Mouse (Mus musculus): ENCODE data around the gene Gab2. TPM values are rescaled to one million over a fixed set of nuclear protein-coding genes. Genes with fewer than 3 reads are reported as not detected.

Gab2 gene
- total RNA-seq, 1 experiment: 1.1 TPM

DNA sequence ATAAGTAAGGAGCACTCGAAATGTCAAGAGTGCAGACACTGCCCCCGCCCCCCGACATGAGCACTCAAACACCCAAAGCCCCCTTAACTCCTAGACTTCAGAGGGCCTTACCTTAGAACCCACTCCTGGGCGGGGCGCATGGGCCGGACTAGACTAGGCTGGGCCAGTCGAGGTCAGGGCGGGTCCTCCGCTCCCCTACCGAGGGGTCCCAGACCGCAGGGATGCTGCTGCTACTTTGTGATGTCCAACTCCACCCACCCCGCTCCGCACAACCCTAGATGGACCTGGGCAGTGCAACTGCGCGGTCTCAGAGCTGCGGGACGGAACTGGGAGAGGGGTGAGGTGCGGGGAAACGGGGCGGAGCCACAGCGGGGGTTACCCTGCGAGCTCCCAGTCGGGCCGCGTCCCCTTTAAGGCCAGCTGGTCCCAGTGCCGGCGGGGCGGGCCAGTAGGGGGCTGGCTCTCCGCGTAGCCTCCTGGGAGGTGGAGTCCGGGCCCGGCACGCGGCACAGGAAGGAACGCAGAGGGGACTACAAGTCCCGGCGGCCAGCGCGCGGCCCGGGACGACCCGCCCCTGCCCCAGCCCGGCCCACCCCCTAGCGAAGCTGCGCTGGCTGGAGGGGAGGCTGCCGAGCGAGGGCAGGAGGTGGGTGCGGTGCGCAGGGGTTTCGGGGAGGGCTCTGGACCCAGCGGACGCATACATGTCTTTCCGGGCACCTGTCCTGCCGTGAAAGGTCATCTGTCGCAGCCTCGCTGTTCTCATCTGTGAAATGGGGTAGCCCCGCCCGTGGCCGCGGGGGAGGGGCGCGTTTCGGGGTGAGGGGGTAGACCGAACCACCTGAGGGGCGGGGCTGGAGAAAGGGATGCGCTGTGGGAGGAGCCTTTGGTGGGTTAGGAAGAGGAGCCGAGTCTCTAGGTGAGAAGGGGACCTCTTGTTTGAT, 250.6 kb downstream of the Gab2 start, which contains the start of the genes Usp35 and Kctd21:
Gene Usp35 (minus strand): TSS at position 295 of the 941 bp plus-strand sequence.
Gene Kctd21 (plus strand): TSS at position 602 of the 941 bp plus-strand sequence.
- no peak for TF ChIP-seq ZNF384 (IDR thresholded peaks at IDR 0.05; ENCODE audit: low read depth, low read length)
- TF ChIP-seq ZC3H11A (IDR thresholded peaks at IDR 0.05; ENCODE audit: borderline replicate concordance, low read depth, low read length): no peak
- TF ChIP-seq HCFC1 (IDR thresholded peaks at IDR 0.05; ENCODE audit: borderline replicate concordance, insufficient read depth, low read length): peak; percentile 96
- no peak for TF ChIP-seq MAFK (IDR thresholded peaks at IDR 0.05; ENCODE audit: insufficient read depth, low read depth, low read length)
- Histone ChIP-seq H3K9me3 (ENCODE audit: control insufficient read depth, insufficient read depth, low read depth, low read length) (no peaks in the 10 kb centered on the region), H3K27ac (ENCODE audit: insufficient read depth, low read depth, low read length, poor library complexity, severe bottlenecking) (peak within 1 kb of the TSS; percentile 14; the same call in 1 of the 2 replicates), H3K4me1 (ENCODE audit: control insufficient read depth in 2 of 2, insufficient read depth in 2 of 2, low read length in 2 of 2, poor library complexity in 1 of 2) (peaks cover 0 to 16% of the 10 kb centered on the region in 2 experiments; a peak in 1 of 4 replicates), H3K36me3 (ENCODE audit: control insufficient read depth, insufficient read depth, low read length, poor library complexity, severe bottlenecking) (no peaks in the 10 kb centered on the region), H3K9ac (ENCODE audit: insufficient read depth, low read depth, low read length, poor library complexity, severe bottlenecking) (peak within 1 kb of the TSS; percentile 73), H3K4me3 (ENCODE audit: insufficient read depth in 1 of 2, low read depth in 1 of 2, low read length in 2 of 2, poor library complexity in 1 of 2, severe bottlenecking in 1 of 2) (peak within 1 kb of the TSS; percentile 89 to 95)
- in situ Hi-C loops (cut with MboI; ENCODE audit: low sequenced_read_pairs in 2 of 2, unreplicated experiment in 2 of 2): no loop called here
- DNase-seq (ENCODE audit: low read depth, low spot score): peak; percentile 90

- in situ Hi-C loops (cut with MboI; ENCODE audit: low sequenced_read_pairs in 2 of 2, unreplicated experiment in 2 of 2): no loop called here
- TF ChIP-seq ZC3H11A (IDR thresholded peaks at IDR 0.05; ENCODE audit: borderline replicate concordance, low read depth, low read length) (no peak), MAFK (IDR thresholded peaks at IDR 0.05; ENCODE audit: insufficient read depth, low read depth, low read length) (no peak), CHD2 (IDR thresholded peaks at IDR 0.05; ENCODE audit: low read depth, low read length) (no peak), HCFC1 (IDR thresholded peaks at IDR 0.05; ENCODE audit: borderline replicate concordance, insufficient read depth, low read length) (no peak), ZNF384 (IDR thresholded peaks at IDR 0.05; ENCODE audit: low read depth, low read length) (no peak)
- Histone ChIP-seq H3K4me1 (ENCODE audit: control insufficient read depth in 2 of 2, insufficient read depth in 2 of 2, low read length in 2 of 2, poor library complexity in 1 of 2) (peaks cover 0 to 16% of the 10 kb centered on the region in 2 experiments; a peak in 2 of 4 replicates), H3K9me3 (ENCODE audit: control insufficient read depth, insufficient read depth, low read depth, low read length) (no peaks in the 10 kb centered on the region), H3K27ac (ENCODE audit: insufficient read depth, low read depth, low read length, poor library complexity, severe bottlenecking) (no peak overlapping the region), H3K4me3 (ENCODE audit: insufficient read depth in 1 of 2, low read depth in 1 of 2, low read length in 2 of 2, poor library complexity in 1 of 2, severe bottlenecking in 1 of 2) (peak overlapping the region; percentile 89 to 95), H3K9ac (ENCODE audit: insufficient read depth, low read depth, low read length, poor library complexity, severe bottlenecking) (peak overlapping the region; percentile 73; the same call in 1 of the 2 replicates), H3K36me3 (ENCODE audit: control insufficient read depth, insufficient read depth, low read length, poor library complexity, severe bottlenecking) (no peaks in the 10 kb centered on the region)
- DNase-seq (ENCODE audit: low read depth, low spot score): no peak
Observed at GRCm38 (mm10) chr7:97332667-97333041, 251.3 kb downstream of the Gab2 start.

DNA sequence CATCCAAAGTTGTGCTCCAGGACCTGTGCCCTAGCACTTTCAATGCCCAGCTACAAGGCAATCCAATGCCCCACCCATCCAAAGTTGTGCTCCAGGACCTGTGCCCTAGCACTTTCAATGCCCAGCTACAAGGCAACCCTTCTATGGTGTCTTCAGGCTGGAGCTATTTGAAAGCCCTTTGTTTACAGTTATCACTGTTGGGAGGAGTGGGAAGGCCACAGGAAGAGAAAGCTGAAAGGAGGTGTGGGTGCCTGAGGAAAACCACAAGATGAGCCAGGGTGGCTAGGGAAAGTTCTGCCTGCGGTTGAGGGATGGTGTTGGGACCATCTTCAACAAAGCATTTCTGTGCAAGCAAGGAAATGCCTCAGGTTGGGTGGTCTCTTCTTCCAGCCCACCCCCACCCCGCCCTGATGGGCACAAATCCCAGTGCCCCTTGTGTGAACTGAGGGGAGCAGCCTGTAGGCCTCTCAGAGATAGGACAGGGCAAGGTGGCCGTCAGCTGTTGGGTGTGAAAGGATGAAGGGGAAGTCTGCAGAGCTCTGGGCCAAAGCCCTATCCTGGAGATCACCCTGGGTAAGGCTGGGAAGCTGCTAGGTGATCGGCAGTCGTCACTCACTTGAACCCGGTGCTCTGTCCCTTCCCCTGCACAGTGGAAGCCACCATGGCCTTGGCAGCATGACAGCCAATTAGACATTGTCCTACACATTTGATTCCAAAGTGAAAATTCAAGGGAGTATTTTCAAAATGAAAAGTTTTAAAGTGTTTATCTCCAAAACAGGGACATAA, 251.9 kb downstream of the Gab2 start:
- Histone ChIP-seq H3K27ac (ENCODE audit: insufficient read depth, low read depth, low read length, poor library complexity, severe bottlenecking) (no peak overlapping the region), H3K4me3 (ENCODE audit: insufficient read depth in 1 of 2, low read depth in 1 of 2, low read length in 2 of 2, poor library complexity in 1 of 2, severe bottlenecking in 1 of 2) (no peak overlapping the region), H3K9me3 (ENCODE audit: control insufficient read depth, insufficient read depth, low read depth, low read length) (no peaks in the 10 kb centered on the region), H3K9ac (ENCODE audit: insufficient read depth, low read depth, low read length, poor library complexity, severe bottlenecking) (no peak overlapping the region), H3K36me3 (ENCODE audit: control insufficient read depth, insufficient read depth, low read length, poor library complexity, severe bottlenecking) (no peaks in the 10 kb centered on the region), H3K4me1 (ENCODE audit: control insufficient read depth in 2 of 2, insufficient read depth in 2 of 2, low read length in 2 of 2, poor library complexity in 1 of 2) (peaks cover under 1 to 16% of the 10 kb centered on the region in 2 experiments; a peak in 3 of 4 replicates)
- in situ Hi-C loops (cut with MboI; ENCODE audit: low sequenced_read_pairs in 2 of 2, unreplicated experiment in 2 of 2): no loop called here
- no peak for DNase-seq (ENCODE audit: low read depth, low spot score)
- TF ChIP-seq ZNF384 (IDR thresholded peaks at IDR 0.05; ENCODE audit: low read depth, low read length) (no peak), CHD2 (IDR thresholded peaks at IDR 0.05; ENCODE audit: low read depth, low read length) (no peak), MAFK (IDR thresholded peaks at IDR 0.05; ENCODE audit: insufficient read depth, low read depth, low read length) (no peak), HCFC1 (IDR thresholded peaks at IDR 0.05; ENCODE audit: borderline replicate concordance, insufficient read depth, low read length) (no peak), ZC3H11A (IDR thresholded peaks at IDR 0.05; ENCODE audit: borderline replicate concordance, low read depth, low read length) (no peak)

DNA sequence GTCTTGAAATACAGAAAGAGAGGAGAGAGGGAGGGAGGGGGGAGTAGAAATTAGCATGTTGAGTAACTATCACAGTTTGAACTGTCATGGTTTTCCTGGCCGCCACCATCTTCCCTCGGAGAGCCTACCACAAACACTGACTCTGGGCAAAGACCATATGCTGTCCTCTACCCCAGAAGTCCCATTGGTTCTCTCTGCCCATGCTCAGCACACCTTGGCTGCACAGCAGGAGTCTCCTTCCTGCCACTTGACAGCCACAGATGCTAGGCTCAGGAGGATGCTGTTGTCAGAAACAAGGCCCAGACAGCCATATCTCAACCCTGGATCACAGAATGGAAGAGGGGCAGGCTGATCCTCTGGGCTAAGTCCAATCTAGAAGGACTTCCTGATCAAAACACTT, 253.0 kb downstream of the Gab2 start:
- H3K27ac ChIP-seq (ENCODE audit: insufficient read depth, low read depth, low read length, poor library complexity, severe bottlenecking): no peak overlapping the region
- no peaks in the 10 kb centered on the region for H3K9me3 ChIP-seq (ENCODE audit: control insufficient read depth, insufficient read depth, low read depth, low read length)
- peaks cover 9 to 16% of the 10 kb centered on the region in 2 experiments; a peak in 3 of 4 replicates for H3K4me1 ChIP-seq (ENCODE audit: control insufficient read depth in 2 of 2, insufficient read depth in 2 of 2, low read length in 2 of 2, poor library complexity in 1 of 2)
- no peak overlapping the region for H3K9ac ChIP-seq (ENCODE audit: insufficient read depth, low read depth, low read length, poor library complexity, severe bottlenecking)
- DNase-seq (ENCODE audit: low read depth, low spot score): no peak
- TF ChIP-seq ZC3H11A (IDR thresholded peaks at IDR 0.05; ENCODE audit: borderline replicate concordance, low read depth, low read length) (no peak), HCFC1 (IDR thresholded peaks at IDR 0.05; ENCODE audit: borderline replicate concordance, insufficient read depth, low read length) (no peak), CHD2 (IDR thresholded peaks at IDR 0.05; ENCODE audit: low read depth, low read length) (no peak), MAFK (IDR thresholded peaks at IDR 0.05; ENCODE audit: insufficient read depth, low read depth, low read length) (no peak), ZNF384 (IDR thresholded peaks at IDR 0.05; ENCODE audit: low read depth, low read length) (no peak)
- no peaks in the 10 kb centered on the region for H3K36me3 ChIP-seq (ENCODE audit: control insufficient read depth, insufficient read depth, low read length, poor library complexity, severe bottlenecking)
- in situ Hi-C loops (cut with MboI; ENCODE audit: low sequenced_read_pairs in 2 of 2, unreplicated experiment in 2 of 2): no loop called here
- no peak overlapping the region for H3K4me3 ChIP-seq (ENCODE audit: insufficient read depth in 1 of 2, low read depth in 1 of 2, low read length in 2 of 2, poor library complexity in 1 of 2, severe bottlenecking in 1 of 2)

Data from ES-E14 (cell line).